Mouse (Mus musculus) heart, embryonic 14.5 days (tissue): ENCODE data around the gene Rundc1. TPM values are rescaled to one million over a fixed set of nuclear protein-coding genes. Genes with fewer than 3 reads are reported as not detected.
A peak's percentile ranks its signal among the peaks of the same experiment; 100 is the strongest.
"Not testable (repeated sequence)": the region's sequence is repeated elsewhere in the genome, so short reads cannot be mapped to it uniquely, and the experiment has no call there.

ENCODE experiments used
- ATAC-seq: fragments of 200-750 bp; cut with Nextera tagmentation; 2 replicates; pipeline ENCODE4 v1.8.0; 2017; ENCODE audit warnings: low read depth, moderate TSS enrichment; ENCODE audit not compliant: insufficient number of reproducible peaks, insufficient read depth, low FRiP score
- H3K27ac ChIP-seq, 2 experiments: fragments of 200-500 bp in 1 of 2; fragments of 300-500 bp in 1 of 2; sonication (generic) in 1 of 2; replicated peaks in 1 of 2; 2 replicates each; pipeline ENCODE4 v1.5.1; 2012 to 2014; ENCODE audit warnings: low read depth in 2 of 2, low read length in 2 of 2, control low read depth in 1 of 2, mild to moderate bottlenecking in 1 of 2, mixed read lengths in 1 of 2; ENCODE audit not compliant: control insufficient read depth in 1 of 2, insufficient read depth in 1 of 2
- H3K27me3 ChIP-seq: fragments of 300-500 bp; sonication (generic); 2 replicates; pipeline ENCODE4 v1.6.1; 2014; ENCODE audit warnings: mild to moderate bottlenecking, low read length, control low read depth; ENCODE audit not compliant: control insufficient read depth, insufficient read depth
- H3K36me3 ChIP-seq: fragments of 300-500 bp; sonication (generic); 2 replicates; pipeline ENCODE4 v1.6.1; 2014; ENCODE audit warnings: mild to moderate bottlenecking, control low read depth, low read length, mixed read lengths; ENCODE audit not compliant: control insufficient read depth, insufficient read depth
- H3K4me1 ChIP-seq, 2 experiments: fragments of 200-500 bp in 1 of 2; fragments of 300-500 bp in 1 of 2; sonication (generic) in 1 of 2; 2 replicates each; pipeline ENCODE4 v1.6.1; 2012 to 2014; ENCODE audit warnings: low read length in 2 of 2, control low read depth in 1 of 2, mixed read lengths in 1 of 2; ENCODE audit not compliant: control insufficient read depth in 2 of 2, insufficient read depth in 2 of 2
- H3K4me2 ChIP-seq: fragments of 300-500 bp; sonication (generic); 2 replicates; pipeline ENCODE4 v1.6.1; 2014; ENCODE audit warnings: mild to moderate bottlenecking, low read length
- H3K4me3 ChIP-seq, 2 experiments: fragments of 200-500 bp in 1 of 2; fragments of 300-500 bp in 1 of 2; sonication (generic) in 1 of 2; 2 replicates each; pipeline ENCODE4 v1.5.1; 2012 to 2014; ENCODE audit warnings: low read length in 2 of 2, mild to moderate bottlenecking in 2 of 2, control low read depth in 1 of 2, low read depth in 1 of 2, moderate library complexity in 1 of 2; ENCODE audit not compliant: control insufficient read depth in 1 of 2, insufficient read depth in 1 of 2
- H3K9ac ChIP-seq: fragments of 300-500 bp; sonication (generic); 2 replicates; pipeline ENCODE4 v1.6.1; 2014; ENCODE audit warnings: mild to moderate bottlenecking, low read length
- H3K9me3 ChIP-seq: fragments of 300-500 bp; sonication (generic); 2 replicates; pipeline ENCODE4 v1.6.1; 2016; ENCODE audit warnings: low read length, control low read depth; ENCODE audit not compliant: control insufficient read depth
- WGBS: fragments of 180-500 bp; shearing (Covaris S2); extraction: QIAGEN DNeasy Blood & Tissue Kit; methylation state at CpG from one replicate; pipeline ENCODE4 v1.1.7; 2014; 5-methylcytosine and 5-hydroxymethylcytosine counted together
- polyA plus RNA-seq: library from polyadenylated mRNA; unstranded; fragments of >200 nt; fragmentation: Nextera tagmentation; extraction: Ambion mirVana; gene quantifications from 2 replicates; pipeline ENCODE4 v1.2.1, GENCODE M21; 2014

The Rundc1 gene
- polyA plus RNA-seq, 1 experiment from 2014 or later = 10.7 TPM

GRCm38 (mm10) chr11:101462583-101463440 lies 37.9 kb downstream of the Rundc1 start:
- Histone ChIP-seq H3K9ac (no peak overlapping the region), H3K4me1 (peaks cover 11 to 34% of the 10 kb centered on the region in 2 experiments), H3K4me2 (no peak overlapping the region), H3K9me3 (no peaks in the 10 kb centered on the region), H3K27ac (no peak overlapping the region), H3K27me3 (no peaks in the 10 kb centered on the region), H3K36me3 (peaks cover 50% of the 10 kb centered on the region), H3K4me3 (no peak overlapping the region)
- no peak for ATAC-seq
- 47% methylated on average over 13 of the region's 13 CpGs for WGBS

- peak within 1 kb of the TSS; percentile 83 for H3K9ac ChIP-seq
- H3K36me3 ChIP-seq = peaks cover 34% of the 10 kb centered on the region
- H3K4me2 ChIP-seq = peak within 1 kb of the TSS; percentile 98
- WGBS = 15% methylated on average over 12 of the region's 12 CpGs
- H3K9me3 ChIP-seq = no peaks in the 10 kb centered on the region
- peak within 1 kb of the TSS; percentile 78 to 89 for H3K27ac ChIP-seq
- ATAC-seq = no peak
- no peaks in the 10 kb centered on the region for H3K27me3 ChIP-seq
- peak within 1 kb of the TSS; percentile 69 to 80 for H3K4me3 ChIP-seq
- H3K4me1 ChIP-seq = peaks cover 14 to 41% of the 10 kb centered on the region in 2 experiments
These were observed 39.6 kb downstream of the Rundc1 start, which contains the start of gene Rnd2 for GRCm38 (mm10) chr11:101464211-101465100. TSS of gene Rnd2 (plus strand) at chr11:101464999.

DNA sequence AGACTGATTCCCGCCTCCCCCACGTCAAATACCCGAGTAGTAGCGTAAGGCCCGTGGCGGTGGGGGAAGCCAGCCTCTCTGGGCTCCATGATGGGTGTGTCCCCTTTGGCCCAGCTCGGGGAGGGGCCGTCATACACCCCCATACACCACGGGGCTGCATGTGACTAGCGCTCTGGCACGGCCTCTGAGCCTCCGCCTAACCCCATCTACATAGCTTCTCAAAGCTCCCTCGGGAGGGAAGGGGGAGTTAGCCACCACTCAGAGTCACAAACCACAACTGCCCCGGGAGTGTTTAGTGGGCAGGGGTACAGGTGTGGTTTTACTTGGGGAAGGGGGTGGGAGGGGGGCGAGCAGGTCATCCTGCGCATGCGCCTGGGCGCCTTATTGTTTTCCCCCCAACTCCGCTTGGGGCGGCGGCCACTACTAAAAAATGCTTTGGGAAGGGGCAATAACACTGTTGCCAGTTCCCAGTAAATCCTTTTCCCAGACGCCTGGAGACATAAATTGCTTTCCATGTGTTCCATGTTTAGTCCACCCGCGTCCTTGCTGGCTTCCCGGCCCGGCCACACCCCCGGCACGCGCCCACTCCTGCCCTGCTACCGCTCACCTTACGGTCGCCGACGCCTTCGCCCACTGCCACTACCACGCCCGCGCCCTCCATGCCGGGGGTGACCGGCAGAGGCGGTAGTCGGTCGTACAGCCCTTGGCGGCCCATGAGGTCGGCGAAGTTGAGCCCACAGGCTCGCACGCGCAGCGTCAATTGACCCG lies 40.4 kb downstream of the Rundc1 start:
- H3K4me1 ChIP-seq = peaks cover 17 to 41% of the 10 kb centered on the region in 2 experiments
- peak overlapping the region; percentile 98 for H3K4me2 ChIP-seq
- peaks cover 25% of the 10 kb centered on the region for H3K36me3 ChIP-seq
- WGBS = under 1% methylated on average over 50 of the region's 51 CpGs
- peak overlapping the region; percentile 83 for H3K9ac ChIP-seq
- H3K27me3 ChIP-seq = no peaks in the 10 kb centered on the region
- peak; percentile 49 for ATAC-seq
- H3K27ac ChIP-seq = peak overlapping the region; percentile 78 to 89
- H3K9me3 ChIP-seq = no peaks in the 10 kb centered on the region
- peak overlapping the region; percentile 69 to 80 for H3K4me3 ChIP-seq

- H3K36me3 ChIP-seq = peaks cover 19% of the 10 kb centered on the region
- H3K4me1 ChIP-seq = peaks cover 17 to 41% of the 10 kb centered on the region in 2 experiments
- peak within 1 kb of the TSS; percentile 83 for H3K9ac ChIP-seq
- H3K4me2 ChIP-seq = peak within 1 kb of the TSS; percentile 98
- peak within 1 kb of the TSS; percentile 69 to 80 for H3K4me3 ChIP-seq
- ATAC-seq = peak; percentile 61
- H3K27me3 ChIP-seq = no peaks in the 10 kb centered on the region
- H3K27ac ChIP-seq = peak within 1 kb of the TSS; percentile 78 to 89
- 2% methylated on average over 56 of the region's 60 CpGs for WGBS
- H3K9me3 ChIP-seq = no peaks in the 10 kb centered on the region
These were observed 41.1 kb downstream of the Rundc1 start, which contains the start of gene Vat1 for GRCm38 (mm10) chr11:101465869-101466551. TSS of gene Vat1 (minus strand) at chr11:101466230.

GRCm38 (mm10) chr11:101466552-101466950 lies 41.7 kb downstream of the Rundc1 start:
- ATAC-seq, H3K27me3 ChIP-seq, H3K9me3 ChIP-seq, H3K27ac ChIP-seq: not testable (repeated sequence)
- 41% methylated on average over 5 of the region's 5 CpGs for WGBS
- Histone ChIP-seq H3K4me1 (peaks cover 17 to 41% of the 10 kb centered on the region in 2 experiments), H3K4me2 (peak overlapping the region; percentile 98), H3K4me3 (peak overlapping the region; percentile 2 to 80; a peak in 3 of 4 replicates), H3K36me3 (peaks cover 14% of the 10 kb centered on the region), H3K9ac (peak overlapping the region; percentile 83)

- peak overlapping the region; percentile 98 for H3K4me2 ChIP-seq
- H3K27me3 ChIP-seq = no peaks in the 10 kb centered on the region
- ATAC-seq = peak; percentile 78
- H3K4me3 ChIP-seq = peak overlapping the region; percentile 77 to 89
- peaks cover 2% of the 10 kb centered on the region for H3K36me3 ChIP-seq
- peak overlapping the region; percentile 23 to 35 for H3K27ac ChIP-seq
- H3K9ac ChIP-seq = peak overlapping the region; percentile 84
- H3K9me3 ChIP-seq = no peaks in the 10 kb centered on the region
- peaks cover 20 to 38% of the 10 kb centered on the region in 2 experiments for H3K4me1 ChIP-seq
- 1% methylated on average over 42 of the region's 54 CpGs for WGBS
These were observed 42.8 kb downstream of the Rundc1 start for GRCm38 (mm10) chr11:101467477-101468262.
